Mouse (Mus musculus) skeletal muscle tissue, adult 2 months (tissue): Measurements from ENCODE around the gene Il23a.
"Not testable (repeated sequence)": the region's sequence is repeated elsewhere in the genome, so short reads cannot be mapped to it uniquely, and the experiment has no call there.

ENCODE experiments used
- DNase-seq: peaks from one replicate; pipeline ENCODE4 v3.0.0-alpha.2; 2012; ENCODE audit warnings: low read depth, low spot score

Il23a gene

DNA sequence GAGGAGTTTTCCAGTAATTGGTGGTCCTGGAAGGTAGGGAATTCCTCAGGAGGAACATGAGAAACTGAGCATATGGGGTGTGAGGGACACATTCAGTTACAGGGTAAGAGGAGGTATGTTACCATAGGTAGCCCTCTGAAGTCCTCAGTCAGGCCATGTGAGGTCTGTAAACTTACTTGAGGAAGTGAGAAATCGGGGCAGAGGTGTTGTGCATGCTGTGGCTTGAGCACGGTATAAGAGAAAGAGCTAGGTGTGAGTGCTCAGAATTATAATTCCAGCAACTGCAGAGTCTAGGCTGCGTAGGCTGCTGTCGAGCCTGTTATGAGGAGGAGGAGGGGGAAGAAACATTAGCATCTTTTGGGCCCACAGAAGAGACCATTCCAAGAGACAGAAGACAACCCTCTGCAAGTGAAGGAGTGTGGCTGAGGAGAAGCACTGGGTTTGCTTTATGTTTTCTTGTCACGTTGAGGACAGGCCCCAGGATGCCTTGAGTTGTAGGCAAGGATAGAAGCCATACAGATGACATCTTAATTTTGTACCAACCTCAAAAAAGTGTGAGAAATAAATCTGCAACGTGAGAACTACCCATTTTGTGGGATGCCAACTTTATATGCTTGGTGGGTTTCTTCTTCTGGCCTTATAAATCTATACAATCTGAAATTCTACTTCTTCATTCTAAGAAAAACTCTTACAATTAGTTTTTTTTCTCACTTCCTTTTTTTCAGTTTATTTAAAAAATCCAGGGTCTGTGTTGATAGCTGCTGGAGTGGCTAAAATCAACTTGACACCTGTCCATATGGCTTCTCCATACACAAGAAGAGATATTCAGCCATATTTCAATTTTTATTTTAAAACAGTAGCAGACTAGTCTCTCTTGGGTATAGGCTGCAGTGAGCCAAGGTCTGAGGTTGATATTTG is 34.9 kb downstream of the Il23a start:
- no peak for DNase-seq

DNA sequence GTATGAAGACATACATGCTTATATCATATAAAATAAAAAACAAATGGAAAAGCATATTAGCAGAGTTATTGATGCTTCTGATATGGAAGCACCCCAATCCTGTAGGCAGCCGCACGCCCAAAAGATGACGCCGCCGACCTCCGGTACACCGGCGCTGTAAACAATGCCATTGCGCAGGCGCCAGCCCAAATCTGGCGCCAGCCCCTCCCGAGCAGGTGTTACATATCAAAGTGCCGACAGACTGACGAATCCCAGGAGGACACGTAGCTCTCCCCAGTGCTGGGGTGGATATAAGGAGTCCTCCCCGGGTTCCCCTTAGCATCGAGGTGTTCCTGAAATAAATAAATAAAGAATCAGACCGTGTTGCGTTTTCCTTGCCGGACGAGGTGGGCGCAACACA is 36.3 kb downstream of the Il23a start:
- no peak for DNase-seq

DNA sequence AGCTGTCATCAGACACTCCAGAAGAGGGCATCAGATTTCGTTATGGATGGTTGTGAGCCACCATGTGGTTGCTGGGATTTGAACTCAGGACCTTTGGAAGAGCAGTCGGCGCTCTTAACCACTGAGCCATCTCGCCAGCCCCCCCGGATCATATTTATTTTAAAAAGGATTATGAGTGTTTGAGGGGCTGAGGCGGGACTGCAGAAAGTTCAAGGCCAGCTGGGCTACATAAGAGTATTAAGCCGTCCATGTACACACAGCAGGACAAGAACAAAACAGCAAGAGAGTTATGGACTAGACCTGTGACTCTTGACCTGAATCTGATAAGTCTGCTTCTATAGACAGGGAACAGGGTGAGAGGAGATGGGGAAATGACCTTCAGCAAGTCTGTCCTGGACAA is 38.2 kb downstream of the Il23a start:
- DNase-seq, result not testable (repeated sequence)

DNA sequence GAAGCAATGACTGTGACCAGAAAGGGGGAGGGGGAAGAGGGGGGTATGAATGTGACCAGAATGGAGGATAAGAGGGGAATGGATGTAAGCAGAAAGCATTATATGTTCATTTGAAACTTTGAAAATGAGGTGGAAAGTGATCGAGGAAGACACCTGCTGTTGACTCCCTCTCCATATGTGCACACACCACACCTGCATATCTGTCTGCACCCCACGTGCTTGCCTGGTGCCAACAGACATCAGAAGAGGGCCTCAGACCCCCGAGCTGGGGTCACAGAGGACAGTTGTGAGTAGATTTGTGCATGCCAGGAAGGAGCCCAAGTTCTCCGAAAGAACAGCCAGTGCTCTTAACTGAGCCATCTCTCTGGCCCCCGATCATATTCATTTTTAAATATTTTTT is 38.6 kb downstream of the Il23a start:
- no peak for DNase-seq

DNA sequence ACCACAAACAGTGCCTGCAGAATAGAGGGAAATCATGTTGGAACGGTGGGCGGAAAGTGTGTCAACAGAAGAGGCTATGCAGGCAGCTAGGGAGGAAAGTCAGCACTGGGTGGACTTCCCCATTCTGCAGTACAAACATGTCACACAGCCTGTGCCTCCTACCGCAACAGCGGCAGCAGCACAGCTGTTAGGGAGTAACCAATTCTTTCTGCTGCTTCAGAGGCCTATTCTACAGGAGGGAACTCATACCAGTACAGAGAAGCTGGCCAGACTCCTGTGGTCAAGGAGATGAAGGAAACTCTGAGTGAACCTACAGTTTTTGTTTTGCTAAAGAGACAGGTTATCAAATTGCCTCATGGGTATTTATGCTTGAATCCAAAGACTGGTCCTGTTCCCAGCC is 39.6 kb downstream of the Il23a start:
- DNase-seq, result peak; percentile 44

DNA sequence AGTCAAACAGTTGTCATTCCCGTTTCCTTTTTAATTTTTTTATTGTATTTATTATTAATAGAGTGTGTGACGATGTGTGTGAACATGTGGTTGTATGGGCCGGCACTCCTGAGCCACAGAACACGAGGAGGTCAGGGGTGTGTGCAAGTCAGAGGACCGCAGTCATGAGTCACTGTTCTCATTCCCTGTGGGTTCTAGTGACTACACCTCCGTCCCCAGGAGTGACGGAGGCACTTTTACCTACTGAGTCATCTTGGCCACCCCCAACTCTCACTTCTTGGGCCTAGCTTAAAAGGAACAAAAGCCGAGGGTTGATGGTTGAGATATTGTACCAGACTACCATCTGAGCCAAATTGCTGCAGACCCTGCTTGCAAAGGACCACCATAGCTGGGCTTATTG is 42.2 kb downstream of the Il23a start:
- no peak for DNase-seq

DNA sequence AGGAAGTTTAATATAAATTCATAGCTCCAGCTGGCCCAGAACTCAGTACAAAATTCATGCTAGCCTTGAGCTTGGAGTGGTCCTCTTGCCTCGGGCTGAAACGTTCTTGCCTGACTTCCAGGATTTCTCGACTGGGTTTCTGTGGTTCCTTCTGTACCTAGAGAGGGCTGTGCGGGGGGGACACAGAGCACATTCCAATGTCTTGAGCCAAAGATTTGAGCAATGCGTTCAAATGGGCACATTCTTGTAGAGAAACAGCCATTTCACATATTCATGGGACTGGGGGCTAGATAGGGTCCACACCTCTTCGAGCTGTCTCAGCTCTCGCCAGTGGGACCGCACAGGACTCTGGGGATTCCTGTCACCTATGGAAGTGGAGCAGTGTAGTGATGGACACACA is 42.6 kb downstream of the Il23a start:
- DNase-seq, result no peak

DNA sequence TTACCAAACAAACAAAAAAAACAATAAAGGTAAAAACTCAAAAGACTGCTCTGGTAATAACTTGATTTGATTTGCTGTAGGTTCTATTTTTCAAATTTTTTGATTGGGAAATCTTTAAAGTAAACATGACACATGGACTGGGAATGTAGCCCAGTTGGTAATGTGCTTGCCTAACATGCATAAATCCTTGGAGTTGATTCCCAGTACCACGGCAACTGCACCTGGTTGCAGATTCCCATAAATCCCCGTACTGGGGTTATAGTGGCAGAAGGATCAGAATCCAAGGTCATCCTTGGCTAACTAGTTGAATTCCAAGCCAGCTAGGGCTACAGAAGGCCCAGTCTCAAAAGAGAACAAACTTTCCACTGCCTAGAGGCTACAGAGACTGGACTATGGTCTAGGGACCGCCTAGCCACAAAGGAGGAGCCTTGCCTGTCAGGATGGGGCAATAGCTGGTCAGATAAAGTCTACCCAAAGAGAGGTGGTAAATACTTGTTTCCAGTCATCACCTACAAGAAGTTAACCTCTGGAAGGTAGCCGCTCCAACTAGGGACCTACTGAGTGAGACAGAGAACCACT is 44.8 kb downstream of the Il23a start, which contains the start of gene Apon:
Gene Apon (plus strand): TSS at position 420 of the 579 bp plus-strand sequence.
- DNase-seq, result no peak

DNA sequence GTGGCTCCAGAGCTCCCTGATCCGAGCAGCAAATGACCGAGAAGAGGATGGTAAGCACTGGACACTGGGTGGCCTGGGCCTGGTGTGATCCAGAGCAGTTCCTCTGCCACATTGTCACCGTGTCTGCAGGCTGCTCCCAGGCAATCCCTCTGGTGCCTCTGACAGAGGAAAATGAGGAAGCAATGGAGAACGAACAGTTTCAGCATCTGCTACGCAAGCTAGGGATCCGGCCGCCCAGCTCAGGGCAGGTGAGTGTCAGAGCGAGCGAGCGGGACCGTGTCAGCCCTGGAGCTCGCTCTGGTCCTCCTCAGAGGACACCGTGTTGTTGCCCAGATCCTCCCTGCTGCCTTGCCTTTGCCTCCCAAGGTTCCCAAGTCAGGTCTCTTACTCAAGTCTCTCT is 48.0 kb downstream of the Il23a start:
- no peak for DNase-seq

DNA sequence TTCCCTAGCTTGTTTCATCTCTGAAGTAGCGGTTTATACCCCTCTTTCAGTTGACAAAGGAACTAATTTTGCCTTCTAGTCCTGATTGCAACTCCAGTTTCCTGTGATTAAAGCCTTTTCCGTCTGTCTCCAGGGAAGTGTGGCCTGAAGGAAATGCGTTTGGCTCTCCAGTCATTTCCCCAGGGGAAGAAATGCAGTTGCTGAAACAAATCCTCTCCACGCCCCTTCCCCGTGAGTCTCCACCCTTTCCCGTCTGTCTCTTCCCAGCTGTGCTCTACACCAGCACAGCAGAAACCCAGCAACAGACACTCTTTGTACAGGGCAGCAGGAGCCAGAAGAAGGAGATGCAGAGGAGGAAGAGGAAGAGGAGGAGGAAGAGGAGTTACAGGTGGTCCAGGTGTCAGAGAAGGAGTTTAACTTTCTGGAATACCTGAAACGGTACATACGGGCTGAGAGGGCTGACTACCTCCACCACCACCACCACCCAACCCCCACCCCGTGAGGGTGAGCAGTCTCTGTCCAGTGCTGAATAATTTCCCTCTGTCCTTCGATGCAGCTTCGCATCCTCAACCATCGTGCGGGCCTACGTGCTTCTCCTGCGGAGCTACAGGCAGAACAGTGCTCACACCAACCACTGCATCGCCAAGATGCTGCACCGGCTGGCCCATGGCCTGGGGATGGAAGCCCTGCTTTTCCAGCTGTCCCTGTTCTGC is 51.4 kb downstream of the Il23a start:
- peak; percentile 70 for DNase-seq
